Mouse (Mus musculus): ENCODE measurements at regions not wholly inside any gene's neighbourhood (a gene's known extent, or its start where the extent isn't known, plus 50 kb on each side); places are given as distances from the start of the nearest gene placed in this dataset.

DNA sequence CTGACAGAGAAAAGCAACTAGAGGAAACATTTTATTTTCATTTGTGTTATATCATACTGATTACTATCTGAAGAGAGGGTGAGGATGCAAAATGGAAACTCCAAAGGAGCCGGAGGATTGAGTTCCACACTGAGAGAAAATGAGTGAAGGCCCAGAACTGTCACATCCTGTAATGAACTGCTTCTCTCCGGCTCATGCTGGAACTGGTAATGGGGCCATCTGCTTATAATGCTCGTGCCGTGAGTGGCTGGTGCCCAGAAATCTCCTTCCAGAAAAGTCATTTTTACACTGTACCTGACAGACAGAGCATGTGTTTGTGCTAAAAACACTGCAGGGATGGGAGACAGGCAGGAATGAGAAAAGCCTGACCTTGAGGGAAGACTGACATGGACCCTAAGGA lies 483.5 kb upstream of the Pkdcc start:
- in situ Hi-C loops (cut with MboI, MseI), result no loop called here

- in situ Hi-C loops (cut with MboI, MseI), result no loop called here
Observed at GRCm38 (mm10) chr17:82742445-82742844, 472.6 kb upstream of the Pkdcc start.

DNA sequence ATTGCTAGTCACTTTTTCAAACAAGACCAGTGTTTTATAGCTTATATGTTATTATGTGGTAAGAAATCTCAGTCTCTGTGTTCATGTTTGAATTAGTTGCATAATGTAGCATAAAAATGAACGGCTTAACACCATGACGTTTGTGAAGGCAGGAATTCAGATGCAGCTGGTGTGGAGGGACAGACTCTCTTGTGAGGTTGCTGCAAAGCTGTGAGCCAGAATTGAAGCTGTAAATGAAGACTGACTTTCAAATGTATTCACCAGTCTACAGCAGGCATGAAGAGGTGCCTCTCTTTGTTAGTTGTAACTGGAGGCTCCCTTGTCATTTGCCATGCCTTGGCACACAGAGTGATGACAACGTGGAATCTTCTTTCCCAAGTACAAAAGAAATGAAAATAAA lies 457.7 kb upstream of the Pkdcc start:
- in situ Hi-C loops (cut with MboI, MseI), result no loop called here

DNA sequence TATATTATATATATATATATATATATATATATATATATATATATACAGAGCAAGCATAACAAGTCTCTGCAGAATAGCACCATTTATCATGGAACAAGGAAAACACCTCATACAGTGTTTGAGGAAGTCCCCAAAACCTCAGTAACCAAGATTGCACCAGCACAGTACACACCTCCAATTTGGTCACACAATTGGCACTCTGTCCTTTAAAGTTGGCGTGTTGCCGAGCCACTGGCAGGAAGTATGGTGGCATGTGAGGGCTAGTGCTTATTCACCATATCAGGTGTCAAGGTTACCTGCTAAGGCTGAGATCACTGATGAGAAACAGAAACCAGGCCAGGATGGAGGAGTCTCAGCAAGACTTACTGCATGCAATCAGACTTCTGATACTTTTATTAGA lies 436.0 kb upstream of the Pkdcc start:
- in situ Hi-C loops (cut with MboI, MseI), result no loop called here

- in situ Hi-C loops (cut with MboI, MseI), result no loop called here
Observed at GRCm38 (mm10) chr17:82822129-82822528, 393.0 kb upstream of the Pkdcc start.

- in situ Hi-C loops (cut with MboI, MseI), result no loop called here
Observed at GRCm38 (mm10) chr17:82824057-82824456, 391.0 kb upstream of the Pkdcc start.

- in situ Hi-C loops (cut with MboI, MseI), result no loop called here
Observed at GRCm38 (mm10) chr17:82824619-82825018, 390.5 kb upstream of the Pkdcc start.

- in situ Hi-C loops (cut with MboI, MseI), result no loop called here
Observed at GRCm38 (mm10) chr17:82827170-82827569, 387.9 kb upstream of the Pkdcc start.

DNA sequence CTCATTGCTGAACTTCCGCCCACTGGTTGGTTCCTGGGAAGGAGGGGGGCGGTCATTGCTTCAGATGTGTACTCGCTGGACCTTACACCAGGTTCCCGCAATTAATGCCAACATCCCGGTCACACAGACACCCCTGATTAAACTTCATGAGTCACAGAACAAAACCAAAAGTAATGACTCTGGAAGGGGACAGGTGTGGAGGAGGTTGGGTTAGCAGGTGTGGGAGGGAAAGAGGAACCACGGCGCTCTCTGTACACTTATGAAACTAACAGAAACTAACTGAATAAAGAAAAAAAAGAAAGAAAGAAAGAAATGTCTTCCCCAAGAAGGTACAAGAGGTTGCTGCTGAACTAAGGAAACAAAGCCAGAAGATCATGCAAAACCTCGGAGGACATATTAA lies 387.3 kb upstream of the Pkdcc start:
- in situ Hi-C loops (cut with MboI, MseI), result no loop called here

DNA sequence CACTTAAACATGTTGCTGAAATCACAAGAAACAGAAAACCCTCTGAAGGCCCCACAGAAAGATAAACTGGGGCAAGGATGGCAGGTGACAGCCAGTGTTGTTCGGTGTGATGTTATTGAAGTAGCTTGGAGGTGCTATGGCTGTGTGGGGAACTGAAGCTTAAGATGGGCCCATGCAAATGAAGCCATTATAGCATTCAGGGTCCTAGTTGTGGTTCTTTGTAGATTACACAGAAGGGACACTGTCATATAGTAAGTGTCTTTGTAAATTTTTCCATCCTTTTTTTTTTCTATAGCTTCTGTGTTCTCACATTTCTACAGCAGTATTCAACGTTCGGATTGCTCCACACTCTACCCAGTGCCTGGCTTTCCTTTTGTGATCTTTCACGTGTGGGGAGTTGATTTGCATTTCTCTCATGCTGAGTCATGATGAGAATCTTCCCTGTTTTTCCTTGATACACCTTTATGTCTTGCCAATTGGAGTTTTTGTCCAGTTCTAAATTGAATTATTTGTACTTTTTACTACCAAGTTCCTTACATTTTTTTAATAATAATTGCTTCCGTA lies 386.6 kb upstream of the Pkdcc start:
- in situ Hi-C loops (cut with MboI, MseI), result no loop called here

- in situ Hi-C loops (cut with MboI, MseI), result no loop called here
Observed at GRCm38 (mm10) chr17:82829415-82829814, 385.7 kb upstream of the Pkdcc start.

DNA sequence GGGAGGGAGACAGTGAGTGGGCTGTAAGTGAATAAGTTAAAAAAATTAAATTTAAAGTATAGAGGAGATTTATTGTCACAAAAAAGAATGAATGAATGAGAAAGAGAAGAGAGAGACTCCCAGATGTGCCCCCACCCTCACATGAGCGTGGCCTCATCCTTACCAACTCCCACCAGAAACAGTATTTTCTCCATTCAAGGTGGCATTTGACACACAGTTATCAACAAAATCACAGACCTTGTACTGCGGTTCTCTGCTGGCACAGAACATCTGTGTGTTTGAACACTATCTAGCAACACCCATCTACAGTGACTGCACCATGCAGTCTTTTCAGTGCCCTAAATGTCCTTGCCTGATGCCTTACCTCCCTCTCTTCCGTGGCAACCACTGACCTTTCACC lies 380.9 kb upstream of the Pkdcc start:
- in situ Hi-C loops (cut with MboI, MseI), result no loop called here

DNA sequence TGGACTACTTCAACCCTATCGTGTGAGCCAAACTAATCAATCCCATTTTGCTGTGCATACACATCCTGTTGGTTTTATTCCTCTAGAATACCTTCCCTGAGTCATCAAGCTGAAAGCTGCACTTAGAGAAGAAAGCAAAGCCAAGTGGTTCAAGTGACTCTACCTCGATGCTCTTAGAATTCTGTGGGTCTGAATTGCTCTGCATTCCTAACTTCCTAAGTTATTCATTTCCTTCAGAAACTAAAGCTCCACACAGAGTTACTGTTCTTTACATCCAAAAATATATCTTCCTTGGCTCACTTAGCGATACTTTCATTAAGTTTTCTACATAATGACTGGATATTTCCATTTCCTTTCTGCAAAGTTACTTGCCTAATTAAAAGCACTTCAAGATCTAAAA lies 379.0 kb upstream of the Pkdcc start:
- in situ Hi-C loops (cut with MboI, MseI), result no loop called here

- in situ Hi-C loops (cut with MboI, MseI), result no loop called here
Observed at GRCm38 (mm10) chr17:82846776-82847494, 368.2 kb upstream of the Pkdcc start.

- in situ Hi-C loops (cut with MboI, MseI), result loop anchor here (5.0 kb wide), 1 partner anchor 1660 kb away; no protein-coding TSS in a partner anchor
Observed at GRCm38 (mm10) chr17:82857199-82858147, 357.6 kb upstream of the Pkdcc start.

DNA sequence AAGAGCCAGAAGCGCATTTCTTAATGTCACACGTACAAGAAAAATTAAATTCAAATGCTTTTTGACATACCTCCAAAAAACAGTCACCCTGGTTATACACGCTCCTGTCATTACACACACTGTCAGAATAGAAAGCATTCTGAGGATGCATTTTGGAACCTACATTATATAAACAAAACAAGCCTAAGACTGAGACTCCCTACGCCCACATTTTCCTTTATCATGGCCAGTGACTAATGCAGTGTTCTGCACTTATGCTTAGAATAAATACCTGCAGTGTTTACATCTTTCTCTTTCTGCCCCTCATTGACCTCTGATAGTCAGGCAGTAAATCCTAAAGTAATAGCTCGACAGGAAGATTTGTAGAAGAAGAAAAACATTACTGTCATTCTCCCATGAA lies 354.7 kb upstream of the Pkdcc start:
- in situ Hi-C loops (cut with MboI, MseI), result no loop called here

DNA sequence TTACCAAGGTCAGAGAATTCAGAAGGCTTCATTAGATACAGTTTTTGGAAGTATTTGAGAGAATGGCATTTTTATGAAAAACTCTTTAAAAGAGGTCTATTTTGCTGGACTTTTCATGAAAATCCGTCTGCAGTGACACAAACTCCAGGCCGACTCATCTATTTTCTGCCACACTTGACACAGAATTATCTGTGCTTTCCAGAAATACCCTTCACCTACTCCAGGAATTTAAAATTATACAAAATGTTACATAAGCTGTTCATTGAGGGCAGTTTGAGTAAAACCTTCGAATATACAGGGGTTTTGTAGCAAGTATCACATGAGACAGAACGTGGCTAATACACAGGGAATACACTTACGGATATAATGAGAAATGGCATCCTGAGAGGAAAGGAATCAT lies 354.1 kb upstream of the Pkdcc start:
- in situ Hi-C loops (cut with MboI, MseI), result no loop called here

DNA sequence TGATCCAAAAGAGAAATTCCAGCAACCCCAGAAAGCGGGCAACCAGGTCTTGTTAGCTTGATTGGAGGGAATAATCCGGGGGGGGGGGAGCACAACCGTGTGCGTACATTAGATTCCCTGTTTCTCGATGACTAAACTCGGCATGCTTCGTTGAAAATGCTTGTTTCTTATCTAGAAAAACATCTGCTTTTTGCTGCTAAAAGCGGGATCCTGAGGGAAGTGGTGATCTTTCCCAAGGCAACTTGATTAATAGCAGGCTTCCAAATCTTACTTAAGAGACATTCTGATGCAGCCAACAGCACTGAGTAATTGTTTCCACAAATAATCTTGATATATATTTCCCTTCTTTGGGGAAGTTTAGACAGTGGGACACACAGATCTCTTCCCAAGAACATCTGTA lies 338.0 kb upstream of the Pkdcc start:
- in situ Hi-C loops (cut with MboI, MseI), result no loop called here

DNA sequence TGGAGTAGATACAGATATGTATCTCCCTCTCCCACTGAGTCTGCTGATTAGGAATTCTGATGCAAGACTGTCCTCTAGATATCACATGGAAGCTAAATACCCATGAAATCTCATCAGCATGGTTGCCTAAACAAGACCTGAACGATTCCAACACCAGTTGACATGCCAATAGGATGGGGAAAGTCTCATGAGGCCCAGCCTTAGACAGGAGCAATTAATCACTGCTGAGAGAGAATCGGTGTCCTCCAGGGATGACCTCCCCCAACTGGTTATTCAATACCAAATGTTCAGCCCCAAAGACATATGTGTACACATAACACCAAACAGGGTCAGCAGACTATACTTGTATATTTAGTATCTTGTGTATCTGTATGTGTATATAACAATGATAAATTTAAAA lies 314.5 kb upstream of the Pkdcc start:
- in situ Hi-C loops (cut with MboI, MseI), result no loop called here

- in situ Hi-C loops (cut with MboI, MseI), result no loop called here
Observed at GRCm38 (mm10) chr17:82901098-82901891, 313.8 kb upstream of the Pkdcc start.

DNA sequence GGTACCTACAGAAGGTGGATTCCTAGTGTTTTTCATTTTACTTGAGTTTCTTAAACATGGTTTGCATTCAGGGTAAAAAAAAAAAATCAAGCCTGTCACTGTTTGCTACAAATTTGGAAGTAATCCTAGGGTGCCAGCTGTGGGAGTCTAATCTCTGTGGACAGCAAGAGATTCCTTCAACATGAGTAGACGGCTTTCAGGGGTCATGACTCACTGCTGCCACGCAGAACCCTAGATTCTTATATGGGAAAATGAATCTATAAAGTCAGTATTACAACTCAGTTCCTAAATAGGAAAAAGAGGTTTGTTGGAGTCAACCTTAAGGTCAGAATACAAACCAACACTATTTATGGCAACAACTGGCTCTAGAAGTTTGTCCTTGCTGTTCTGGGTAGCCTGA lies 310.1 kb upstream of the Pkdcc start:
- in situ Hi-C loops (cut with MboI, MseI), result no loop called here

GRCm38 (mm10) chr17:82905483-82905882 lies 309.6 kb upstream of the Pkdcc start:
- in situ Hi-C loops (cut with MboI, MseI), result no loop called here
